Mouse (Mus musculus) heart, embryonic 15.5 days (tissue): ENCODE measurements at regions not wholly inside any gene's neighbourhood (a gene's known extent, or its start where the extent isn't known, plus 50 kb on each side); places are given as distances from the start of the nearest gene placed in this dataset.

Experiments
- ATAC-seq: fragments of 200-750 bp; cut with Nextera tagmentation; replicated peaks from 2 replicates; pipeline ENCODE4 v1.8.0; 2017; ENCODE audit warnings: low read depth, moderate TSS enrichment; ENCODE audit not compliant: insufficient number of reproducible peaks, insufficient read depth, low FRiP score
- H3K27ac ChIP-seq: fragments of 300-500 bp; sonication (generic); 2 replicates; pipeline ENCODE4 v1.5.1; 2015; ENCODE audit warnings: mild to moderate bottlenecking, inconsistent platforms
- H3K27me3 ChIP-seq: fragments of 300-500 bp; sonication (generic); 2 replicates; pipeline ENCODE4 v1.6.1; 2015; ENCODE audit warnings: inconsistent platforms
- H3K36me3 ChIP-seq: fragments of 300-500 bp; sonication (generic); 2 replicates; pipeline ENCODE4 v1.6.1; 2015; ENCODE audit warnings: mild to moderate bottlenecking, inconsistent platforms
- H3K4me1 ChIP-seq: fragments of 300-500 bp; sonication (generic); replicated peaks from 2 replicates; pipeline ENCODE4 v1.6.1; 2015; ENCODE audit warnings: inconsistent platforms
- H3K4me2 ChIP-seq: fragments of 300-500 bp; sonication (generic); 2 replicates; pipeline ENCODE4 v1.6.1; 2015; ENCODE audit warnings: inconsistent platforms, mild to moderate bottlenecking, moderate library complexity
- H3K4me3 ChIP-seq: fragments of 300-500 bp; sonication (generic); 2 replicates; pipeline ENCODE4 v1.5.1; 2015; ENCODE audit warnings: mild to moderate bottlenecking, inconsistent platforms
- H3K9ac ChIP-seq: fragments of 300-500 bp; sonication (generic); 2 replicates; pipeline ENCODE4 v1.6.1; 2015; ENCODE audit warnings: mild to moderate bottlenecking, inconsistent platforms
- H3K9me3 ChIP-seq: fragments of 300-500 bp; sonication (generic); replicated peaks from 2 replicates; pipeline ENCODE4 v1.6.1; 2016; ENCODE audit warnings: inconsistent platforms
- WGBS: fragments of 180-500 bp; shearing (Covaris S2); methylation state at CpG from one replicate; pipeline ENCODE4 v1.1.7; 2015; ENCODE audit warnings: mixed read lengths; 5-methylcytosine and 5-hydroxymethylcytosine counted together

DNA sequence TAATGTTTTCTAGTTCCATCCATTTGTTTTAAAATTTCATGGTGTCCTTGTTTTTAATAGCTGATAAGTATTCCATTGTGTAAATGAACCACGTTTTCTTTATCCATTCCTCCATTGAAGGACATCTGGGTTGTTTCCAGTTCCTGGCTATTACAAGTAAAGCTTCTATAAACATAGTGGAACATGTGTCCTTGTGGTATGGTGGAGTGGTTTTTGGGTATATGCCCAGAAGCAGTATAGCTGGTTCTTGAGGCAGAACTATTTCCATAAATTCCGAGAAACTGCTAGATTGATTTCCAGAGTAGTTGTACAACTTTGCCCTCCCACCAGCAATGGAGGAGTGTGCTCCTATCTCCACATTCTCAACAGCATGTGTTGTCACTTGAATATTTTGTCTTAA, 858.8 kb downstream of the Car8 start:
- no peak for ATAC-seq
- Histone ChIP-seq H3K27me3 (no peaks in the 10 kb centered on the region), H3K36me3 (no peaks in the 10 kb centered on the region), H3K9me3 (no peaks in the 10 kb centered on the region), H3K9ac (no peak overlapping the region), H3K4me3 (no peak overlapping the region), H3K4me2 (no peak overlapping the region), H3K27ac (no peak overlapping the region), H3K4me1 (no peaks in the 10 kb centered on the region)
- WGBS: 29% methylated on average over 2 of the region's 2 CpGs

DNA sequence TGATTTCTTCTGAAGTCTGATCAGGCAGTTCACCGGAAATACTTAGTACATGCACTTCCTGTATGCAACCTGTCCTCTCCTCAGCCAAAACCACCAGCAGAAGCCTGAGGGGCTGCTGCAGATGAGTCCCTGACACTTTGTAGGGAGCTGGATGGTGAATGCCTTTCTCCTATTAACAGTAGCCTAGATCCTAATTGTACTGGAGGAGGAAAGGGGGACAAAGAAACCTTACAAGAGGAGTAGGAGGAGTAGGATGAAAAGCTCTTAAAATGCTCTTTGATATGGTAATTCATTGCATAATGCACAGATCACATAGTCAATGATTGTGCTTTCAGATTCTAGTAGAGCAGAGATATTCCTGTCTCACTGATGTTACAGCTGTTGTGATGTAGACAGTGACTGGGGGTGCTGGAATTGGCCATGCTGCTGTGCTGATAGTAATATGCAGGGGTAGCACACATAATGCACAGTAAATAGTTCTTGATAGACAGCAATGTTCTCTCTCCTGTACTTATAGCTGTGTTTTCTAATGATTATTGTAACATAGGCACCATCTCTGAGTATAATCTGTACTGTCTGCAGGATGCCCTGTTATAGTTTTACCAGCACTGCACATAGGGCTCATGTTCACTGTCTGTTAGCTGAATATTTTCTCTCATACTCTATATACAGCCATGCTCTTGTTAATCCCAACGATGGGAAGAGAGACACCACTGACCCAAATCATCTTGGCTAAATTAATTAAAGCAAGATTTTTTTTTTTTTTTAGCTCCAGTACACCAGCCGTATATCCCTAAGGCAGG, 874.4 kb downstream of the Car8 start:
- Histone ChIP-seq H3K27me3 (no peaks in the 10 kb centered on the region), H3K36me3 (no peaks in the 10 kb centered on the region), H3K9me3 (no peaks in the 10 kb centered on the region), H3K27ac (no peak overlapping the region), H3K4me2 (no peak overlapping the region), H3K9ac (no peak overlapping the region), H3K4me3 (no peak overlapping the region), H3K4me1 (no peaks in the 10 kb centered on the region)
- no peak for ATAC-seq
- 76% methylated on average over 3 of the region's 3 CpGs for WGBS

DNA sequence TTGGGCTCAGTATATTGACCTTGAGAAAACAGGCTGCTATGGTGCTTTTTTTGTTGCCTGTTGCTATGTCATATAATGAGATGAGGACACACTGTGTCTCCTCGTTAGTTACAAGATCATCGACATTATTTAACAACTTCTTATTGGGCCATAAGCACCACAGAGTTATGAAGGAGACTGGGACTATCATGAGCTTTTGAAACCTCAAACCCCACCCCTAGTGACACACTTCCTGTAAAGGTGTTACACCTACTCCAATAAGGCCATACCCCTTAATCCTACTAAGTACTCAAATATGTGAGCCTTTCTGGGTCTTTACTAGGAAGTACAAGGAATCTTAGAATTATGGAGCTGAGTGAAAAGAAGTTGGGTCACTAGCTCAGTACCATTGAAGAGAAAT, 875.3 kb downstream of the Car8 start:
- Histone ChIP-seq H3K27me3 (no peaks in the 10 kb centered on the region), H3K9ac (no peak overlapping the region), H3K4me1 (no peaks in the 10 kb centered on the region), H3K4me2 (no peak overlapping the region), H3K4me3 (no peak overlapping the region), H3K27ac (no peak overlapping the region), H3K9me3 (no peaks in the 10 kb centered on the region), H3K36me3 (no peaks in the 10 kb centered on the region)
- no peak for ATAC-seq
- WGBS: 76% methylated on average over 2 of the region's 2 CpGs

DNA sequence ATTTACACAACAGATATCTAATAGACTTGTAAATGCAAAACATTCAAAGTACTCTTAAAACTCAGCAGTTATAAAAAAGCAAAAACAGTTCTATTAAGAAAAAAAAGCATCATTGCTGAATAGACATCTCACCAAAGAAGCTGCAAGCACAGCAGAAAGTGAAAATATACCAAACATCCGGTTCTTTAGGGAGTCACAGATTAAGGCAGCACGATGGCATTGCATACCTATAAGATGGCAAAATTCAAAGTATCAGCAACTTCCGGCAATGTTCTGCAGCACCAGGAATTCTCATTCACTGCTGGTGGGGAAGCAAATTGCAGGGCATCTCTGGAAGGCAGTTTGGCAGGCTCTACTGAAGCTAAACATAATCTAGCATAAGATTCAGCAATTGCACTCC, 882.6 kb downstream of the Car8 start:
- H3K36me3 ChIP-seq: no peaks in the 10 kb centered on the region
- no peak overlapping the region for H3K4me3 ChIP-seq
- no peaks in the 10 kb centered on the region for H3K9me3 ChIP-seq
- 79% methylated on average over 3 of the region's 3 CpGs for WGBS
- H3K9ac ChIP-seq: no peak overlapping the region
- no peaks in the 10 kb centered on the region for H3K4me1 ChIP-seq
- ATAC-seq: no peak
- no peaks in the 10 kb centered on the region for H3K27me3 ChIP-seq
- no peak overlapping the region for H3K27ac ChIP-seq
- H3K4me2 ChIP-seq: no peak overlapping the region

DNA sequence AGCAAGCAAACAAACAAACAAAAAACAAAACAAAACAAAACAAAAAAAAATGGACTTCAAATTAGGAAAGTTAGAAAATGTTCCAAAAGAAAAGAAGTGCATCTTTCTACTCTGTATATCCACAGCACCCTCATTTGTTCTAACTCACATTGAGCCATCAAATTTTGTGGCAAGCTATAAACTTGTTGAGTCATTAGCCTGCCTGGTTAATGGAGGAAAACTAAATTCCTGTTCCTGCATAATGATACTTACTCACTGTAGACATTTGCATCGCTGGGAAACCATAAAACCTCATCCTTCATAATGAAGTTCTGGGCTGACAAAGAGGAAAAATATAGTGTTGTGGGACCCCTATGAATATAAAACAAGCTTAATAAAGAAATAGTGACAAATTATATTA, 891.5 kb downstream of the Car8 start:
- Histone ChIP-seq H3K4me2 (no peak overlapping the region), H3K4me3 (no peak overlapping the region), H3K9me3 (no peaks in the 10 kb centered on the region), H3K36me3 (no peaks in the 10 kb centered on the region), H3K9ac (no peak overlapping the region), H3K27ac (no peak overlapping the region), H3K27me3 (no peaks in the 10 kb centered on the region), H3K4me1 (no peaks in the 10 kb centered on the region)
- WGBS: 76% methylated on average over 1 of the region's 1 CpGs
- no peak for ATAC-seq

DNA sequence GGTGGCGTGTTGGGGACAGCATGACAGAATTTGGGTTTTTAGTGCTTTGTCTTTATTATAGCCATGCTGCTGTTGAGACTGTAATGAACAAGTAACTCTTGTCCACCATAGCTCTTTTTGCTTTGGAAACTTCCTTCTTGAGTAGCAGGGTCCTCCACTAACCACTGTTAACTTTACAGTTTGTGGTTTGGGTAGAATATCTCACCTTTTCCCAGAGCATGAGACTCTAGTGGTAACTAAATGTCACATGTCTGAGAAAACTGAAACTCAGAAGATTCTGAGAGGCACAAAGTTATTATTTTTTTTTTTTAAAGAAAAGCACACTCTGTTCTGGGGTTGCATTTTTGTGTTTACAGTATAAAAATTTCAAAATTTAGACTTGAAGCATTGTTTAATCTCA, 897.7 kb downstream of the Car8 start:
- Histone ChIP-seq H3K36me3 (no peaks in the 10 kb centered on the region), H3K27me3 (no peaks in the 10 kb centered on the region), H3K4me1 (no peaks in the 10 kb centered on the region), H3K4me3 (no peak overlapping the region), H3K9ac (no peak overlapping the region), H3K4me2 (no peak overlapping the region), H3K9me3 (no peaks in the 10 kb centered on the region), H3K27ac (no peak overlapping the region)
- 86% methylated on average over 1 of the region's 1 CpGs for WGBS
- no peak for ATAC-seq

DNA sequence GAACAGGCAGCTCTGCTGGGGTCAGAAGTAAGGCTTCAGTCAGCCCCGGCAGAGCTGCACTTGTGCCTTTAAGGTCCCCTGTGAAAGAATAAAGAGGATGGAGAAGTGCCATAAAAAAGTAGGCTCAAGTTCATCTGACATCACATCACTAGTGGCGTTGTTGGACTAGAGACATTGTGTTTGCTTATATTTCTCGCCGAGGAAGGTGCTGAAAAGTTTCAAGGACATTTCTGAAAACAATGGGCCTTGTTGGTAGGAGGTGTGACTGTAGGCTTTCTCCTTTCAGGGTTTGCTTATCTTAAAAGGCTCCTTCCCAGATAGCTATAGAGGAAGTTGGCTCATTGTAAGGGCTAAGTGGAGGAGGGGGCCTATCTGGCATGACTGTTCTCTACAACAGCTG, 924.6 kb downstream of the Car8 start:
- H3K9ac ChIP-seq: no peak overlapping the region
- no peaks in the 10 kb centered on the region for H3K36me3 ChIP-seq
- WGBS: 26% methylated on average over 4 of the region's 4 CpGs
- no peaks in the 10 kb centered on the region for H3K27me3 ChIP-seq
- H3K27ac ChIP-seq: no peak overlapping the region
- H3K4me3 ChIP-seq: no peak overlapping the region
- ATAC-seq: peak; percentile 39; the same call in 1 of the 2 replicates
- H3K4me2 ChIP-seq: no peak overlapping the region
- H3K9me3 ChIP-seq: no peaks in the 10 kb centered on the region
- H3K4me1 ChIP-seq: no peaks in the 10 kb centered on the region

DNA sequence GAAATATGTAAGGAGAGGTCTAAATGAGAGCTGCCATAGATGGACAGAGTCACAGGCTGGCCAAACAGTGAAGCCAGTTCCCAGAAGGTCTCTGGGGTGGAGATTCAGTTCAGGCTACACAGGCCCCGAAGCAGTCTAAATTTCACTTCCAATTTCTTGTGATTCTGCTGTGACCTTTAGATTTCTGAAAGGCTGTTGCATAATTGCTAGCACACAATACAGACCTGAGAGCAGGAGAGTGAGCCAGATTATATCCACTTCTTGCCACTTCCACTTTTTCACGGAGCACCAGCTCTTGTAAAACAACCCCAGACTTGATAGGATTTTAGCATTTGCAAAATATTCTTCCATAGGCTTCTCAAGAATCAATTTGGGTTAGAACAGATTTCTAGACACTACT, 925.6 kb downstream of the Car8 start:
- H3K27ac ChIP-seq: no peak overlapping the region
- H3K4me1 ChIP-seq: no peaks in the 10 kb centered on the region
- no peaks in the 10 kb centered on the region for H3K9me3 ChIP-seq
- H3K27me3 ChIP-seq: no peaks in the 10 kb centered on the region
- no peak overlapping the region for H3K4me2 ChIP-seq
- no peaks in the 10 kb centered on the region for H3K36me3 ChIP-seq
- H3K9ac ChIP-seq: no peak overlapping the region
- WGBS: 64% methylated on average over 2 of the region's 2 CpGs
- no peak for ATAC-seq
- no peak overlapping the region for H3K4me3 ChIP-seq

DNA sequence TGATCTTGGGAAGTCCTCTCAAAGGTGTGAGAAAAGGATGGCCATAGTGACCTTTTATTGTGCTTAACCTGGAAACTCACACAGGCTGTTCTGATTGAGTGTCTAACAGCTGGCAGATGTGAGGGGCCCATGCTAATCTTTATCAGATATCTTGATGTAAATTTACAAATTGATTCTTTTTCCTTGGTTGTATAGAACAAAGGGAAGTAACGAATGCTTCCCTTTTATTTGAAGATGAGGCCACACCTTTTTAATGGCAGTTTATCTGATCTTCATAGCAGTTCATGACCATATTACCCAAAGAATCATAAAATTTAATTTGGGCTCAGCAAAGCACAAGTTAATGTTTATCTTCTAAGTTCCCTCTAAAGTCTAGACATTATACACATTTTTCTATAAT, 926.7 kb downstream of the Car8 start:
- no peak for ATAC-seq
- WGBS: 80% methylated on average over 1 of the region's 1 CpGs
- Histone ChIP-seq H3K27me3 (no peaks in the 10 kb centered on the region), H3K27ac (no peak overlapping the region), H3K4me3 (no peak overlapping the region), H3K4me2 (no peak overlapping the region), H3K36me3 (no peaks in the 10 kb centered on the region), H3K9ac (no peak overlapping the region), H3K4me1 (no peaks in the 10 kb centered on the region), H3K9me3 (no peaks in the 10 kb centered on the region)

DNA sequence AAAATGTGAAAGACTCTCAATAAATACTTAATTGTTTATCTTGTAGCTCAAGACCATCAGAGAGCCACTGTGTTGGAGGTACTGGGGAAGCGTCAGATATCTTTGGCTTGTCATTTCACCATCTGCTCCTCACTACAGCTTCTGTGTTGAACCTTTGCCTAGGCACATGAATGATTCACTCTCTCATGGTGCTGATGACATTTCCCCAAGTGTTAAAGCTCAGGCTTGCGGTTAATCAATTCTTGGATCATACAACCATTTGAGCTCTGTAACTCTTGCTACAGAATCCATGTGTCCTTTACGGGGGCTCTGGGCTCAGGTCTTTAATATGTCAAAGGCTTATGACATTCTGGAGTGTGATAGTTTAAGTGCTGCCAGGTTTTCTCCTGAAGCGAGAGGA, 969.8 kb downstream of the Car8 start:
- H3K4me1 ChIP-seq: no peaks in the 10 kb centered on the region
- H3K27me3 ChIP-seq: no peaks in the 10 kb centered on the region
- H3K27ac ChIP-seq: no peak overlapping the region
- no peak overlapping the region for H3K9ac ChIP-seq
- no peak overlapping the region for H3K4me3 ChIP-seq
- 84% methylated on average over 4 of the region's 4 CpGs for WGBS
- no peaks in the 10 kb centered on the region for H3K36me3 ChIP-seq
- H3K9me3 ChIP-seq: no peaks in the 10 kb centered on the region
- no peak overlapping the region for H3K4me2 ChIP-seq
- ATAC-seq: no peak

DNA sequence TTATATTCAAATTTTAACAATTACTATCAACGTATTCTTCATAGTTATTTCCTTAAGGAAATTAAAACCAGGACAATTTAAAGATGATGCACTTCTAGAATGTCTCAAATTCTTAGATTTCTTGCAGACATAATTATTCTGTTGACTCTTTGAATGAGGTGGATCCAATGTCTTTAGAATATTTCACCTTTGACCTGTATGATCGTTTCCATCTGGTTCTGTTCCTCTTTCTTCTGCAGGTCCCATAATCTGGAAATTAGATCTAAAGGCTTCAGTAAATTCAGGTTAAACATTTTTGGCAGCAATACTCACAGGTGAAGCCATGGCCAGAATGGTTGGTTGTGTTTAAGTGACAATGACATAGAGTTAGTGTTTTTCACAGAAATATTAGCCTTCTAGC, 982.4 kb downstream of the Car8 start:
- Histone ChIP-seq H3K9me3 (no peaks in the 10 kb centered on the region), H3K36me3 (no peaks in the 10 kb centered on the region), H3K4me3 (no peak overlapping the region), H3K27ac (no peak overlapping the region), H3K4me2 (no peak overlapping the region), H3K27me3 (no peaks in the 10 kb centered on the region), H3K4me1 (no peaks in the 10 kb centered on the region), H3K9ac (no peak overlapping the region)
- WGBS: 72% methylated on average over 2 of the region's 2 CpGs
- no peak for ATAC-seq

DNA sequence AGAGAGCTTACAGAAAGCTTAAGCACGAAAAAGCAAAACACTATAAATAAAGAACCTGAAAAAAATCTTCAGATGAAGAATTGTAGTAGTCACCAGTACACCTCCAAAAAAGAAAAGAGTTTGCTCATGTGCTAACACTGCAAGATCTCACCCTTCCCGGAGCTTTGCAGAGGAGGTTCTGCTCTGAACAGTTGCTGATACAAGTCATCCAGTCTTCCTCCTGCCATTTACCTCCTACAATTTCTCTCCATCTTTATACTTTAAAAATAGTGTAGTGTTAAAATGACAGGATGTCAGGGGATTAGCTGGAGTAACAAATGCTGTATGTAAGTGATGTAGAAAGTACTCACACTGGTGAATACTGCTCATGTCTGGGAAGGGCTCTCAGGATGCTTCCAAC, 985.2 kb downstream of the Car8 start:
- Histone ChIP-seq H3K4me3 (no peak overlapping the region), H3K36me3 (no peaks in the 10 kb centered on the region)
- WGBS: 66% methylated on average over 2 of the region's 2 CpGs

More for the DNA sequence above, 985.2 kb downstream of the Car8 start:
- no peak for ATAC-seq
- Histone ChIP-seq H3K9ac (no peak overlapping the region), H3K27ac (no peak overlapping the region), H3K4me1 (no peaks in the 10 kb centered on the region), H3K27me3 (no peaks in the 10 kb centered on the region), H3K9me3 (no peaks in the 10 kb centered on the region), H3K4me2 (no peak overlapping the region)
